Mouse (Mus musculus) heart, adult 2 months (tissue): ENCODE data around the gene Slc52a3. TPM values are rescaled to one million over a fixed set of nuclear protein-coding genes. Genes with fewer than 3 reads are reported as not detected.
A peak's percentile ranks its signal among the peaks of the same experiment; 100 is the strongest.

Source experiments
- DNase-seq, 2 experiments: peaks; one replicate each; pipeline ENCODE4 v3.0.0; 2021
- H3K27ac ChIP-seq: fragments of 200-600 bp; 2 replicates; pipeline ENCODE4 v1.8.1; 2022
- H3K27me3 ChIP-seq: fragments of 200-500 bp; 2 replicates; pipeline ENCODE4 v1.6.1; 2012; ENCODE audit warnings: mild to moderate bottlenecking, low read length, inconsistent platforms, mixed read lengths; ENCODE audit not compliant: control insufficient read depth, insufficient read depth
- H3K36me3 ChIP-seq: fragments of 200-500 bp; 2 replicates; pipeline ENCODE4 v1.6.1; 2012; ENCODE audit warnings: low read length, inconsistent platforms; ENCODE audit not compliant: control insufficient read depth, insufficient read depth
- H3K4me1 ChIP-seq: fragments of 200-500 bp; 2 replicates; pipeline ENCODE4 v1.6.1; 2011; ENCODE audit warnings: low read length; ENCODE audit not compliant: control insufficient read depth, insufficient read depth
- H3K4me3 ChIP-seq: fragments of 200-600 bp; 2 replicates; pipeline ENCODE4 v1.8.1; 2022
- H3K79me2 ChIP-seq: fragments of 200-500 bp; replicated peaks from 2 replicates; pipeline ENCODE4 v1.6.1; 2012; ENCODE audit warnings: mild to moderate bottlenecking, inconsistent platforms, low read length, moderate library complexity, mixed read lengths; ENCODE audit not compliant: control insufficient read depth, insufficient read depth
- H3K9ac ChIP-seq: fragments of 200-500 bp; 2 replicates; pipeline ENCODE4 v1.6.1; 2012; ENCODE audit warnings: low read depth, mild to moderate bottlenecking, control low read depth, inconsistent platforms, low read length, mixed read lengths
- CTCF ChIP-seq: fragments of 200-600 bp; IDR thresholded peaks from 2 replicates; pipeline ENCODE4 v1.8.1; 2022; ENCODE audit warnings: antibody characterized with exemption, mild to moderate bottlenecking, moderate library complexity
- EP300 ChIP-seq: fragments of 200-500 bp; IDR thresholded peaks from 2 replicates; pipeline ENCODE4 v1.6.1; 2011; ENCODE audit warnings: low read depth, low read length, control low read depth; ENCODE audit not compliant: insufficient read depth
- POLR2A ChIP-seq: fragments of 200-500 bp; IDR thresholded peaks from 2 replicates; pipeline ENCODE4 v1.6.1; 2011; ENCODE audit warnings: mild to moderate bottlenecking, low read depth, low read length, control low read depth; ENCODE audit not compliant: insufficient read depth
- WGBS: fragments of 180-500 bp; shearing (Covaris S2); methylation state at CpG from one replicate; pipeline ENCODE4 v1.1.7; 2018; 5-methylcytosine and 5-hydroxymethylcytosine counted together
- intact Hi-C: fragments of 180-260 bp; cut with DNase I; formaldehyde crosslinking; loops from one replicate; pipeline ENCODE4 v1.15.1; 2025
- polyA plus RNA-seq: library from polyadenylated mRNA; depleted of rRNA; stranded (reverse); fragments of >200 nt; gene quantifications from 2 replicates; pipeline ENCODE4 v1.2.3, GENCODE M21; 2012
- total RNA-seq, 2 experiments: library from RNA; stranded (reverse); gene quantifications; 2 replicates each; pipeline ENCODE4 v1.2.3; 2021

Gene Slc52a3
- total and polyA plus RNA-seq, 3 experiments = 1.8 to 3.4 (median 2.5) TPM

DNA sequence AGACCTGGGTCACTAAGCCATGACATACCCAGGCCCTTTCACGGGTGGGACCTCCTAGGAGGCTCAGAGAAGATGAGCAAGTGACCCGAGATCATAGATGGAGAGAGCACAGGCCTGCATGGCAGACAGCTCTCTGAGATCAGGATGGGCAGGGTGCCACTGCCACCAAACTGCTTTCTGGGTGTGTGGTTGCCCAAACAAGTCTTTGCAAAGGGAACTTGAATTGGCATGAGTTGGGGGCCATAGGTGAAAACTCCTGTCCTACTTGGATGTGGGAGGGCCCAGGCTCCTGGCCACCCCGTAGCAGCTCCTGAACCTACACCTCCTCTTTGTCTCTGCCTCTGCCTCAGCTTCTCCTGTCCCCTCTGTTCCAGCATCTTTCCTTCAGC is 4.0 kb downstream of the Slc52a3 start:
- TF ChIP-seq CTCF = no peak
- no peak for TF ChIP-seq EP300
- TF ChIP-seq POLR2A = no peak
- H3K9ac ChIP-seq = no peak overlapping the region
- WGBS = 53% methylated on average over 3 of the region's 3 CpGs
- no peaks in the 10 kb centered on the region for H3K36me3 ChIP-seq
- H3K27ac ChIP-seq = no peak overlapping the region
- no peak for DNase-seq
- peaks cover 8% of the 10 kb centered on the region for H3K4me1 ChIP-seq
- intact Hi-C loops = no loop called here
- no peaks in the 10 kb centered on the region for H3K27me3 ChIP-seq
- H3K4me3 ChIP-seq = no peak overlapping the region
- H3K79me2 ChIP-seq = no peaks in the 10 kb centered on the region

DNA sequence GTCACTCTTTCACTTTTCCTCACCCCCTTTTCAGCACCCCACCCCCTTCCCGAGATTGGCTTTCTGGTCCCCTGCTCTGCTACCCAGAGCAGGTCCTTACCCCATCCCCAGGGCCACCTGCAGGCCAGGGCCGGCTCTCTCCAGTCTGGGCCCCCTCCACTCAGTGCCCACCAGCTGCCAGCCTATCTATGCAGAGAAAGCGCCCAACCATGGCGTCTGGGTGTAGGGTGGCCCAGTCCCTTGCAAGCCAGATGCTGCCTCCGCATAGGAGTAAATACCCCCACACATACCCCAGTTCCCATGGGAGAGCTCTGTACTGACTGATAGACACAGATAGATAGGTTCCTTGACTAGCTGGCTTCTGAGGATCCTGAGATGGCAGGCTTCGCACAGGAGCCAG is 4.4 kb downstream of the Slc52a3 start:
- no peak overlapping the region for H3K9ac ChIP-seq
- DNase-seq = no peak
- no peaks in the 10 kb centered on the region for H3K36me3 ChIP-seq
- H3K4me1 ChIP-seq = peaks cover 8% of the 10 kb centered on the region
- H3K27ac ChIP-seq = no peak overlapping the region
- TF ChIP-seq CTCF = no peak
- TF ChIP-seq POLR2A = no peak
- no peak for TF ChIP-seq EP300
- no peaks in the 10 kb centered on the region for H3K27me3 ChIP-seq
- no peaks in the 10 kb centered on the region for H3K79me2 ChIP-seq
- 79% methylated on average over 6 of the region's 6 CpGs for WGBS
- H3K4me3 ChIP-seq = no peak overlapping the region
- intact Hi-C loops = no loop called here

DNA sequence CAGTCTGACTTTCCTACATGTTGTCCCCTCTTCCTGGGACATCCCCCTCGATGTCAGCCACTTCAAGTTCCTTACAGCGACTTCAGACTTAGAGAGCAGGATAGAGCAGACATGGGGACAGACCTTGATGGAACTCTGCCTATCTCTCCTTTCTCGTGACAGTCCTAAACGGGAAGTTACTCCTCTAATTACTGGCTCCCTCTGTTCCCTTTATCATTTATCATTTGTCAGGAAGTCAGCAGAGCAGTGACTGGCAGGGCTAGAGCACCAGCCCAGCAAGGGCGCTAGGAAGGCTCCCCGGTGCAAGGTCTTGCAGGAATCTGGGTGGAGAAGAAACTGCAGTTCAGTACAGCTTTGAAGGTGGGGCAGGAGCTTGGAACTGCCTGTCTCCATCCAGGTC is 6.2 kb downstream of the Slc52a3 start:
- Histone ChIP-seq H3K27me3 (no peaks in the 10 kb centered on the region), H3K79me2 (no peaks in the 10 kb centered on the region), H3K36me3 (no peaks in the 10 kb centered on the region), H3K9ac (no peak overlapping the region), H3K4me3 (no peak overlapping the region), H3K4me1 (peaks cover 8% of the 10 kb centered on the region), H3K27ac (no peak overlapping the region)
- intact Hi-C loops = no loop called here
- no peak for DNase-seq
- no peak for TF ChIP-seq POLR2A
- TF ChIP-seq CTCF = no peak
- no peak for TF ChIP-seq EP300
- 35% methylated on average over 6 of the region's 6 CpGs for WGBS

DNA sequence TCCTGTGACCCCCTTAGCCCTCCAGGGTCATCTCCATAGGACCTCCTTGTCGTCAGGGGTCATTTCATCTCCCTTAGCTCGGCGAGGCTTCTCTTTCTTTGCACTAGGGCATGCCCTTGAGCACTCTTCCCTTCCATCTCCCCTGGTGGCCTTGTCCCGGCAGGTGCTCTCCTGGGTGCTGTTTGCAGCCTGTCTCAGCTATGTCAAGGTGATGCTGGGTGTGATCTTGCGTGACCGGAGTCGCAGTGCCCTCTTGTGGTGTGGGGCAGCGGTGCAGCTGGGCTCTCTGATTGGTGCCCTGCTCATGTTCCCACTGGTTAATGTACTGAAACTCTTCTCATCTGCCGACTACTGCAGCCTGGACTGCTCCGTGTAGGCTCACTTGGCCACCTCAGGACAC is 11.5 kb downstream of the Slc52a3 start:
- Histone ChIP-seq H3K4me3 (no peak overlapping the region), H3K27ac (no peak overlapping the region), H3K9ac (no peak overlapping the region), H3K27me3 (no peaks in the 10 kb centered on the region), H3K79me2 (no peaks in the 10 kb centered on the region), H3K36me3 (no peaks in the 10 kb centered on the region), H3K4me1 (peaks cover 5% of the 10 kb centered on the region)
- TF ChIP-seq EP300 (no peak), CTCF (peak; percentile 62), POLR2A (no peak)
- WGBS = 62% methylated on average over 10 of the region's 10 CpGs
- intact Hi-C loops = no loop called here
- peak in 1 of 2 experiments; percentile 49 for DNase-seq

DNA sequence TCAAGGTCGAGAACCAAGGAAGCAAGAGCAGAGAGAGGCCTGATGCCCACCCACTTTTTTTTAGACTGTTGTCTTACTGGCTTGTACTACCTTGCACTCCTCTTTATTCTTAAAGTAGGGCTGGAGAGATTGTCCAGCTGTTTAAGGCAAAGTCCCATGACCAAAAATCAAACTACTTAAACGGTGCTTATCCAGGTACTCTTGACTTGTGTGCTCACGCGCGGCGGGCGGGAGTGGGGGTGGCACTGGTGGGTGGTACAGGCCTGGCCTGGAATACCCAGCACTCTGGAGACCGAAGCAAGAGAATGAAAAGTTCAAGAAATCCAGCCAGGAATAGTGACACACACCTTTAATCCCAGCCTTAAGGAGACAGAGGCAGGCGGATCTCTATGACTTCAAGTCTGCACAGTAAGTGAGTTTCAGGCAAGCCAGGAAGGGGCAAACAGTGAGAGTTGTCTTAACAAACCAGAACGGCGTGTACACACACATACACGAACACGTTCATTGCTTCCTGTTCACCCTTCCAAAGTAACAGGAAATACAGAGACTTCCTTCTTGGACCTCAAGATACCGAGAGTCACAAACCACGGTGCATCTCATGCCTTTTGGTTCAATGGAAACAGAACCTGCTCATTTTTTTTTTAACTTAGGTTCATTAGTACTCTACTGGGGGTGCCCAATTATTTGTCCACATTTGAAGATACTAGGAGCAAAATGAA is 12.9 kb downstream of the Slc52a3 start:
- H3K79me2 ChIP-seq = no peaks in the 10 kb centered on the region
- H3K4me3 ChIP-seq = no peak overlapping the region
- no peaks in the 10 kb centered on the region for H3K27me3 ChIP-seq
- 66% methylated on average over 15 of the region's 15 CpGs for WGBS
- no peak for TF ChIP-seq EP300
- TF ChIP-seq CTCF = no peak
- no peak for TF ChIP-seq POLR2A
- no peak overlapping the region for H3K9ac ChIP-seq
- H3K4me1 ChIP-seq = peaks cover 5% of the 10 kb centered on the region
- no peak overlapping the region for H3K27ac ChIP-seq
- no peak for DNase-seq
- intact Hi-C loops = no loop called here
- no peaks in the 10 kb centered on the region for H3K36me3 ChIP-seq

DNA sequence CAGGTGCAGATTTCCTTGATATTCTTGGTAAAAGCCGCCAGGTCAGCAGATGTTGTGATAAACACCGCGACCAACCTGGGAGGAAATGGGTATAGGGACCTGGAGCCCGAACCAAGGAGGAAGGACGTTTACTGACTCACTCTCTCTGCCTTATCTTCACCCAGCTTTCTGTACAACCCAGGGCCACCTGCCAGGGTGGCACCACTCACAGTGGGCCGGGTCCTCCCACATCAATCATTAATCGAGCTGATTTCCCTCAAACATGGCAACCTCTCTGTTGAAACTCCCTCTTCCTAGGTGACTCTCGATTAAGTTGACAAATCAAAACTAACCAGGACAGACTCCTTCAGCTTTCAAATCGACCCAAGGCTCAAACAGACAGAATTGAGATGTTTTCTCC is 13.9 kb downstream of the Slc52a3 start:
- H3K27me3 ChIP-seq = no peaks in the 10 kb centered on the region
- 80% methylated on average over 9 of the region's 9 CpGs for WGBS
- no peak for TF ChIP-seq EP300
- no peak for TF ChIP-seq CTCF
- TF ChIP-seq POLR2A = no peak
- H3K27ac ChIP-seq = no peak overlapping the region
- peaks cover 5% of the 10 kb centered on the region for H3K4me1 ChIP-seq
- intact Hi-C loops = no loop called here
- H3K79me2 ChIP-seq = no peaks in the 10 kb centered on the region
- H3K4me3 ChIP-seq = no peak overlapping the region
- DNase-seq = no peak
- no peaks in the 10 kb centered on the region for H3K36me3 ChIP-seq
- H3K9ac ChIP-seq = no peak overlapping the region
